Mouse (Mus musculus) mature B cell (primary cell): ENCODE results near the gene Slc36a2.

Experiments used
- in situ Hi-C: fragments of 300-500 bp; cut with MboI; formaldehyde crosslinking; loops from 2 replicates; pipeline ENCODE4 v1.14.3; 2019

Slc36a2 gene

GRCm38 (mm10) chr11:55184733-55185291, at the start of gene Slc36a2:
TSS of gene Slc36a2 (minus strand) at chr11:55185077.
- in situ Hi-C loops, result no loop called here

- in situ Hi-C loops, result no loop called here
These were observed 49.4 kb upstream of the Slc36a2 start for GRCm38 (mm10) chr11:55234288-55234687.

GRCm38 (mm10) chr11:55231034-55231433, 46.2 kb upstream of the Slc36a2 start:
- in situ Hi-C loops, result no loop called here

GRCm38 (mm10) chr11:55221306-55221705, 36.4 kb upstream of the Slc36a2 start:
- in situ Hi-C loops, result no loop called here

- in situ Hi-C loops, result no loop called here
These were observed 33.6 kb upstream of the Slc36a2 start for GRCm38 (mm10) chr11:55218473-55218872.

GRCm38 (mm10) chr11:55217880-55218279, 33.0 kb upstream of the Slc36a2 start:
- in situ Hi-C loops, result no loop called here

- in situ Hi-C loops, result no loop called here
These were observed 32.5 kb upstream of the Slc36a2 start for GRCm38 (mm10) chr11:55217418-55217817.

GRCm38 (mm10) chr11:55216830-55217229, 32.0 kb upstream of the Slc36a2 start:
- in situ Hi-C loops, result no loop called here

GRCm38 (mm10) chr11:55216061-55216460, 31.2 kb upstream of the Slc36a2 start:
- in situ Hi-C loops, result no loop called here

- in situ Hi-C loops, result no loop called here
These were observed 30.1 kb upstream of the Slc36a2 start for GRCm38 (mm10) chr11:55214978-55215377.

- in situ Hi-C loops, result no loop called here
These were observed 29.3 kb upstream of the Slc36a2 start for GRCm38 (mm10) chr11:55214161-55214560.

GRCm38 (mm10) chr11:55213518-55213917, 28.6 kb upstream of the Slc36a2 start:
- in situ Hi-C loops, result no loop called here

- in situ Hi-C loops, result no loop called here
These were observed 24.9 kb upstream of the Slc36a2 start for GRCm38 (mm10) chr11:55209626-55210353.

GRCm38 (mm10) chr11:55209032-55209431, 24.2 kb upstream of the Slc36a2 start:
- in situ Hi-C loops, result no loop called here

- in situ Hi-C loops, result no loop called here
These were observed 23.3 kb upstream of the Slc36a2 start for GRCm38 (mm10) chr11:55208001-55208690.

- in situ Hi-C loops, result no loop called here
These were observed 19.7 kb upstream of the Slc36a2 start for GRCm38 (mm10) chr11:55204602-55205001.

GRCm38 (mm10) chr11:55204159-55204596, 19.3 kb upstream of the Slc36a2 start, which contains the start of gene Slc36a1:
TSS of gene Slc36a1 (plus strand) at chr11:55204350.
- in situ Hi-C loops, result no loop called here

GRCm38 (mm10) chr11:55197740-55198510, 13.0 kb upstream of the Slc36a2 start:
- in situ Hi-C loops, result no loop called here

- in situ Hi-C loops, result no loop called here
These were observed 12.2 kb upstream of the Slc36a2 start for GRCm38 (mm10) chr11:55197086-55197485.

- in situ Hi-C loops, result no loop called here
These were observed 5.3 kb upstream of the Slc36a2 start for GRCm38 (mm10) chr11:55190216-55190615.

- in situ Hi-C loops, result no loop called here
These were observed 2.9 kb upstream of the Slc36a2 start for GRCm38 (mm10) chr11:55187777-55188176.

- in situ Hi-C loops, result no loop called here
These were observed 2.4 kb upstream of the Slc36a2 start for GRCm38 (mm10) chr11:55187292-55187691.
